Mouse (Mus musculus): ENCODE data around the gene Mmp15.

DNA sequence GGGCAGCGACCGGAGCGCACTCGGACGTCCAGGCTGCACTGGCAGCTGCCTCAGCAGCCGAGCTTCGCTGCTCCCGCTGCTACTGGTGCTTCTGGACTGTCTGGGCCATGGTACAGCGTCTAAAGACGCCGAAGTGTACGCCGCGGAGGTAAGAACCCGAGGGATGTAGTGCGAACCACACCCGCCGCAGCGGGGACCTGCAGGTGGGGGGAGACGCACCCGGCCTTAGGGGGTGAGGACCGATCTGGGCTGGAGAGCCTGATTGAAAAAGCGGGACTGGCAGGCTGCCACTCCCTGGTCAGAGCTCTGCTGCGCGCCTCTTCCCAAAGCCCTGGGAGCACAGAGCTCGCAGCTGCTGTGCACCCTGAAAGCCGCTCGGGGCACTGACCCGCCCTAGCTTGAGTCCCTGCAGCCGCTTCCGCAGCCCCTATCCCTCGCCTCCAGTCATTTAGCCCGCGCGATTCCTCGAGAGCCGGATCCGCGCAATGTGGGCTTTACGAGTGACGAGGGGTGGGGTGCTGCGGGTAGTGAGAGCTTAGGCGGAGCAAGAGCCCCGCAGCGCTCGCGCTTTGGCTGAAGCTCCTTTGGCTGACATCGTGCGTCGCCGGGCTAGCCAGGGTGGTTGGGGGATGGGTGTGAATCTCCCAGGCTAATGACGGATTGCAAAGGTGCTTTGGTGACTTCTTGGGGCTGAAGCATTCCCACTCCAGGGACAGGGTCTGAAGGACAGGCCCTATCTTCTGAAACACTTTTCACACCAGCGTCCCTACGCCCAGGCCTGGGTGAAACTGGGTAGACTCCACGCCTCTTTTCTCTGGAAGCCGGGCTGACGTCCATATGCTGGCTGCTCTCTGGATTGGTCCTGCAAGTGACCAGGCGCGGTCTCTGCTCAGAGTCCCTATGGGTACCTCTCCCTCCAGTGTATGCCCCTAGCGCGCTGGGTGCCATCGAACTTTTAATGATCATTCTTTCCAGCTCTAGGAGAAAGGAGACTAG, 1.1 kb downstream of the Mmp15 start:
- TF ChIP-seq CTCF (IDR thresholded peaks at IDR 0.05; ENCODE audit: borderline replicate concordance, insufficient read depth, low read length) (no peak), POLR2A (IDR thresholded peaks at IDR 0.05; ENCODE audit: low read depth, low read length) (no peak)
